Mouse (Mus musculus): Measurements from ENCODE around the gene Med8.
A peak's percentile ranks its signal among the peaks of the same experiment; 100 is the strongest.

Gene Med8

DNA sequence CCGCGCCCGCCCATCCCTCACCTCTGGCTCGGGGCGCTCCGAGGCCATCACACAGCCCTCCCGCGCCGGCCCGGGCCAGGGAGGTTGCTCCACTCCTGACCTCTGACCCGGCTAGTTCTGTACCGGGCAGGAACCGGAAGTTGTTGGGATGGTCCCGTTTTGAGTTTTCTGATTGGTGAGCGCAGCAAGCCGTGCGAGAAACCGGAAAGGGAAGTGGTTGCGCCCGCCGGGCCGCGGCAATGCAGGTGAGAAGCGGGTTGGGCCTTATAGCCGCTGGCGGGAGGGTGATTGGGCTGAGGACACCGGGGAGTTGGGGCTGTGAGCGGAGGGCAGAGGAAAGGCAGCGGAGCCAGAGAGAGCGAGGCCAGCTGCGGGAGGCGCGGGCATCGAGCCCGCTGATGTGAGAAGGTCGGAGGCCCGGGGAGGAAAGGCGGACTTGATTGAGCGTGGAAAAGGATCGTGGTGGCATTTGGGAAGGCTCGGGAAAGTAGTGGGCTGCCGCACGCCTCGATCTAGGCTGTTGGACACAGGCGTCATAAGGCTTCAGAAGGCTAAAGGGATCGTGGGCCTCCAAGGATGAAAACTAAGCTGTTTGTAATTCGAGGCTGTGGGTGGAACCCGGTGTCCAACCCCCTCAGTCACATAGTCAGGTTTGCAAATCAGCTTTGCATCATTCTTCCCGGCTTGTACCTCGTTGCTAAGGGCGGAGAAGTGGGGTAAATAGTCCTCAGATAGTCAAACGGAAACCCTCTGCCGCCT lies at the start of gene Med8, which contains the start of gene Szt2:
TSS of gene Med8 (plus strand) at position 196 of the 759 bp plus-strand sequence.
TSS of gene Szt2 (minus strand) at position 132 of the 759 bp plus-strand sequence.
- peak; percentile 84 to 86 for DNase-seq

DNA sequence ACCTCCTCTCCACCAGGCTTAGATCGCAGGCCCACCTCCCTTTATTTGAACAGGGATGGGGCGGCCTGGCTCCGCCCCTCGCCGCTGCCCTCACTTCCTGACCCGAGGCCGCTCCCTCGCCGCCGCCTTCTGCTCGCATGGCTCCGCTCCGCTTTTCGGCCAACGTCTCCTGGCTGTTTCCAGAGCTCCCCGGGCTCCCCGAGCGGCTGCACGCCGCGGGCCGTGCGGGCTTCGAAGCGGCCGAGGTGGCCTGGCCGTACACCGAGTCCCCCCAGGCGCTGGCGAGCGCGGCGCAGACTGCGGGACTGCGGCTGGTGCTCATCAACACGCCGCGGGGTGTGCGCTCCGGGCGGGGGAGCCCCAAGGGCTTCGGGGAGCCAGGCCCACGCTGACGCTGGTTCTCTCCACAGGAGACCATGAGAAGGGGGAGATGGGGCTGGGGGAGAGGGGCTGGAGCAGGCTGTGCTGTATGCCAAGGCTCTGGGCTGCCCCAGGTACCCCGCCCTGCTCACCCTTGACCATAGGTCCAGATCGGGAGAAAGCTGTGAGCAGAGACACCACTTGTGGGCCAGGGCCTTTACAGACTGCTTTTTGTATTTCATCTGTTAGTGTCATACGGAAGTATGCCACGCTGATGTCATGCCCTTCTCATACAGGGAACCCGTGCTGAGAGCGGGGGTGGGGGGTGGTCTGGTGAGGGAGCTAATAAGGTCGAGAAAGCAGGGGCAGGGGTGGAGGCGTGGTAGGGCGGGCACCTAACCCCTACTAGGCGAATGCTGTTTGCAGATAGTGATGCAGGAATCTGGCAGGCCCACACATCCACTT lies 49.0 kb upstream of the Med8 start:
- DNase-seq = peak; percentile 57 to 75

DNA sequence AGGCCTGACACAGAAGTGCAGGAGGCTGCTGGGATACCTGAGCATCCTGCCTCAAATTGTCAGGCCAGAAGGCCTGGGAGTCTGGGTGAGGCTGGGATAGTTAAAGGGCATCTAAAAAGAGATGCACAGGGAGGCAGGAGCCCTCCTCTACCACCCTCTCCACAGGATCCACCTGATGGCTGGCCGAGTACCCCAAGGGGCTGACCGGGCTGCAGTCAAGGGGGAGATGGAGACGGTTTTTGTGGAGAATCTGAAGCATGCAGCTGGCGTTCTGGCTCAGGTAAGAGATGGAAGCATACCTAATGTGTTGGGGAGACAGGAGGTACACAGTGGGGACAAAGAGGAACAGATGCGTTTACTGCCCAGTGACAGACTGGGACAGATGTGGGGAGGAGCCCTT lies 47.7 kb upstream of the Med8 start:
- DNase-seq = no peak

DNA sequence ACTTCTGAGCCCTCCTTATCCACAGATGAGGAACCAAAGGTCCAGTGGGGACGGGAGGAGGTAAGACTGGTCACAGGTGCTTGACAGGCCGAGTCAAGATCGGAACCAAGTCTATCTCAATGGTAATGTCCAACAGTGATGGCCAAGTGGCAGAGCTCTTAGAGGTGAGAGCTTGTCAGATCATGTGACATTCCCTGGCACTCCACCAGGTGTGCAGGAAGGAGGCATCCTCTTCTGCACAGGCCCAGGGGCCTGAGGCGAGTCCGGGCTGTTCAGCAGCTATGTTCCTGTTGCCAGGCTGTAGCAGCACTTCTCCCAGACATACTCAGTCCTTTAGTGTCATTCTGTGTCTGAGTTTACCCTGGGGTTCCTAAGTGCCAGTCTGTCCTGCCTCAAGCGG lies 46.3 kb upstream of the Med8 start:
- DNase-seq = no peak

DNA sequence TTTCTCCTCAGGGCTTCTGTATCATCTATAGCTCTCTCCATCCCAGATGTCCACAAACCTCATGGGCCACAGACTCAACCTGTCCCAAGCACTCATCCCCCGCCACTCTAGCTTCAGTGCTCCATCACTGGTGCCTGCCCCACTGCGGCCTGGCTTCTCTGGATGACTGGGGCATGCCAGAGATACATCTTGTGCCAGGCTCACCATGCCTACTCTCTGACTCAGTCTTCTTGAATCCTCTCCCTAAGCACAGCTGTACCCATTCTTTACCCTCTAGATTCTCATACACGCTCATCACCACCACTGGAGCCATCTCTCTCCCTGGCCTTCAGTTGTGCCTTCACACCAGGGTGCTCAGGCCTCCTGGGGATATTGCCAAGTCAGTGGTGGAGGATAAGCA lies 45.2 kb upstream of the Med8 start:
- DNase-seq = no peak

DNA sequence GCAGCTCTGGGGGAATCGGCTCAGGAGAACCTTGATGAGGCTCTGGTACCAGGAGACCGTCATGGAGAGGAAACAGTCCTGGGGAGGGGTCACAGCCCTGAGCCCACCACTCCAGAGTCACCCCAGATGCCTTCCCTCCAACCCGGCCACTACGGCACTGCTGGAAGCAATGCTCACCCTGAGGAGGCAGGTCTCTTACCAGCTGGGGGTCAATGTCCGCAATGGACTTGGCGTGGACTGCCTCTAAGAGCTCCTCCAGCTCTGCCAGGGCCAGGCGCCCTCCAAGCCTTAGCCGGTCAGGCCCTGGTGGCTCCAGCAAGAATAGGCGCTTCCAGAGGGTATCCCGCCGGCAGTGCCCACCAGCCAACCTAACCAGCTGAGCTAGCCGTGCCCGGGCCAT lies 44.5 kb upstream of the Med8 start:
- no peak for DNase-seq

DNA sequence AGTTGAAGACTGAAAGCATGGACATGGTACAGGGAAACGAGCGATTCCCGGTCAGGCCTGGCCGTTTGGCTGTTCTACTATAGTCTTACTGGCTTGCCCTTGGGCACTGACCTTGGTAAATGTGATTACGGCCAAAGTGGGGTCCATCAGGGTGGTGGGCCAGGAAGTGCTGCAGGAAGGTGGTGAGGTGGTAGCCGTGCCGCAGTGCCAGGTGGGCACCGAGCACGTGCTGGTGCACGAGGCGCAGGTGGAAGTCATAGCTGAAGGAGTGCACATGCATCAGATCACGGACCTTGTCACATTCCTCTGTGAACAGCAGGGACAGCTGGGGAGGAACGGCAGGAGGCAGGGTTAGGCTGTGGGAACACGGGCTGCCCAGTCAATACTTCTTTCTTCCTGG lies 43.1 kb upstream of the Med8 start:
- no peak for DNase-seq

DNA sequence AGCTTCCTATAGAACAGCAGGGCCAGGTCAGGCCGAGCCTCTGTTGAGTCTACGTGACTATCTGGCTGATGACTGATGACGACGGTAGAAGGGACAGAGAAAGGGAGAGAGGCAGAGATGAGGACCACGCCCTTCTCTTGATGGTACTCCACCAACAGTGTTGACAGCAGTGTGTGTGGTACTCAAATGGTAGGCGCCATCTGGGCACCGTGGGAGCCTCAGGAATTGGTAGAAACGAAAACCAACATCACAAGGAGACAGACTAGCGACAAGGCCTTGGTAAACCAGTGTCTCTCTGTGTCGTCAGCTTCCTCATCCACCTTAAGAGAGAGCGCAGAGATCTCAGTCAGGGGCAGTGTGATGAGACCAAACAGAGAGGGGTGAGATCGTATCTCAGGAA lies 41.6 kb upstream of the Med8 start:
- no peak for DNase-seq

DNA sequence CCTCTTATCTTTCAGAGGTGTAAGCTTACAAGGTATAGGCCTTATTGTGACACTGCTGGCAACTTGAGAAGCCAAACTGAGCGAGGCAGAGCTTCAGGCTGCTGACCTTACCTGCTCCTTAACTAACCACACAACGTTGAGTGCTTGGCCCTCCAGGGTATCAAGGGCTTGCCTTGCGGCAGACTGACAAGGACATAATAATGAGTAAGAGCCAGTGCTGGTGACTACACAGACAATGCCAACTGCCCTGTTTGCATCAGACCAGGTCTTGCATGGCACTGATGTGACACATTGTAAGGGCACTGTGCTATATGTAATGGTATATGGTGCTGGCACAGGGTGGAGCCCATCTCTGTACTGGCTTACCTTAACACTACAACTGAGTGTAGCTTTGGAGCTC lies 40.5 kb upstream of the Med8 start:
- no peak for DNase-seq

DNA sequence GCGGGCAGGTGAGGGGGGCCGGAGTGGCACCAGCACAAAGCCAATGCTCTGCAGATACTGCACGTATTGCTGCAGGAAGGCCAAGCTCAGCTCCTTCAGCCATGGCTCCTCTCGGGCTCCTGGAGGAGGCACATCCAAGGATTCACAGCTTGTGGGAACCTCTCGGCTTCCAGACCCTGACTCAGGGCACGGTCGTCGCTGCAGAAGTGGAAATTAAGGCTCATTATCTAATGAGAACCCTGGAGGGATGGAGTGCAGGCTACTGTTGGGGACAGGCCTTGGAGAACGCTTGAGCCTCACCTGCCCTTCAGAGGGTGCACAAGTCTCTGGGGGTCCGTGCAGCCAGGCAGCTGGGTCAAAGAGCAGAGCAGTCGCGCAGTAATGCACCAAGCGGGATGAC lies 37.3 kb upstream of the Med8 start:
- DNase-seq = no peak

DNA sequence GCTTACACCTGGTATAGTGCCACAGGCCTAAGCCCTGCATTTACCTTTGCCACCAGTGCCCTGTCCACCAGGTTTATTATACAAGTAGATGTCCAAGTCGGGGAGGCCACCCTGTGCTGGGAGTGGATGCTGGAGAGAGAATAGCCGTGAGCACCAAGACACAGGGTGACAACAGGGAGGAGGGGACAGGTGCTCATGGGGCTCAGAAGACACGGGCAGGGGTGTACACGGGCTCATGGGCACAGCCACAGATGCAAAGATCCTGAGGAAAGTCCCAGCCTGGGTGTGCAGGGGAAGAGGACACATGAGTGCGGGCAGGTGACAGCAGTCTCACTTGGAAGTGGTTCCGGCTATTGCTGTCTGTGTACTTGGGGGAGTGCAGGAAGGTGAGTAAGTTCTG lies 33.1 kb upstream of the Med8 start:
- no peak for DNase-seq

DNA sequence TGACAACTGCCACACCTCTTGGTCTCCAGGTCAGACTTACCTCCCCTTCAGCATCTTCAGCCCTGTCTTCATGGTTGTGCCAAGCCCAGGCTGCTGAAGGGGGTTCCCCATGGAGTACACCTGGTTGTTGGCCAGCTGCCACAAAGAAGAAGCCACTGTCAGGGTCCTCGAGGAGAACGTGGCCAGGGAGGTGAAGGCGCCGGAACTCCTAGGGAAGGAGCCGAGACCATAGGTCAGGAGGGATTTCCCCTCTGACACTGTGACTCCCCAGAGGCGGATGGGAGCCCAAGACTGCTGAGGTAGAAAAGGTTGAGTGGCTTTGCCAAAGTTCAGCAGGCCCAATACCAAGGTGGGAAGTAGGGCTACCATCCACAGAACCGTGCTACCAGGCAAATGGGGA lies 25.9 kb upstream of the Med8 start:
- DNase-seq = no peak

DNA sequence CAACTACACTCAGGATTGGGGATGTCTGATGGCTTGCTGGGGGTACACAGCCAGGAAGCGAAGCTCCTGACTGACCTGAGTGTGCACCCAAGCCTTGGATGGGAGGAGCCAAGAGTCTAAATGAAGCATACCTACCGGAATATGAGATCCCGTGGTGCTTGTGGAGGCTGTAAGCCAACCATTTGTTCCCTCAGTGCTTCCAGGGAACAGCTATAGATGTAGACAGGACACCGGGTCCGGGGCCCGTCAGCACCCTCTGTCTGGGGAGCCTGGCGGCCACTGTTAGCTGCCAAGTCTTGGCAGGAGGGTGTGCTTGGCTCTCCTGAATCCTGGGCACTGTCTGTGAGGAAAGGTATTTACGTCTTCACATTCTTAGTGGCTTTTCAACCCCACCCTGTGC lies 21.8 kb upstream of the Med8 start:
- DNase-seq = no peak

DNA sequence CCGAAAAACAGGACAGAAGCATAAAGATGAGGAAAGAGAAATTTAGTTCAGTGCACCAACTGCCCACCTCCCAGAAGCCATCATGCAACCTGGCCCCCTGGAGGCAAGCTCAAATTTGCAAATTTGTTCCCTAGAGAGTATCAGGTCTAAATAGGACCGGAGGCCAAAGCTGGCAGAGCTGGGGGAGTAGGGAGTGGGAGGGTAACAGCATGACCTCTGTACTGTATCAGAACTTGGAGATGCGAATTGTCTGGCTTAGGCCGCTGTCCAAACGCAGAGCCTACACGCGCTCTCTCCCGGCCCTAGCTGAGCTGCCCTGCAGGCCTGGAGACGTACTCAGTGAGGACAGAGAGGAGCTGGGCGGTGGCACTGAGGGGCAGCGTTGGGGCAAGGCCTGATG lies 19.0 kb upstream of the Med8 start:
- no peak for DNase-seq

DNA sequence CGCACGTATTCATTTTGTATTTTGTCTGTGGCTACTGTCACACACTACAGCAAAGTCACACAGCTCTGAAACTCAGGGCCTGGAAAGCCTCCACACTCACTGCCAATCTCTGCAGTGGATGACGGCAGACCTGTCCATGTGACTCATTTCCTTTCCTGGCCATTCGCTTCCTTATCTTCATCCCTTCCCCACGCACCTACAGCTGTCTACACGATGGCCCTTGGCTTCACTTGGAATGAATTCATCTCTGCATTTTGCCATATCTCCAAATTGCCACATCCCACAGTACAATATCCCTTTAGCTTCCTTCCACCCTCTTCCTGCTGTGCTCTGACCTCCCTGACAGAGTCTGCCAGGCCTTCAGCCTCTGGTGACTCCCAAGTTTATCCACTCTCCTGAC lies 14.6 kb upstream of the Med8 start:
- no peak for DNase-seq

DNA sequence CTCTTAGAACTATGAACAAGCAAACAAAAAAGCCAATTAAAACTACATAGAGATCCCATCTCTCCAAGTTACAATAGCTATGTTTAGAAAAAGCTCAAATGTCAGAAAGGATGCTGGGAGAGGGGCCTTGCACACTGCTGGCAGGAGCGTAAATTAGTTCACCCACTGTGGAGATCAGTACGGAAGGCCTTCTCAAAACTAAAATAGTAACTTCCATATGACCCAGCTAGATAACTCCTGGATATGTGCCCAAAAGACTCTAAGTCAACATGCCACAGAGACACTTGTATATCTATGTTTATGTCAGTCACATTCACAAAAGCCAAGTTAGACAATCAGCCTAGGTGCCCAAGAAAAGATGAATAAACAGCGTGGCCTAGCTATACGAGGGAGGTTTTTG lies 13.8 kb upstream of the Med8 start:
- no peak for DNase-seq

DNA sequence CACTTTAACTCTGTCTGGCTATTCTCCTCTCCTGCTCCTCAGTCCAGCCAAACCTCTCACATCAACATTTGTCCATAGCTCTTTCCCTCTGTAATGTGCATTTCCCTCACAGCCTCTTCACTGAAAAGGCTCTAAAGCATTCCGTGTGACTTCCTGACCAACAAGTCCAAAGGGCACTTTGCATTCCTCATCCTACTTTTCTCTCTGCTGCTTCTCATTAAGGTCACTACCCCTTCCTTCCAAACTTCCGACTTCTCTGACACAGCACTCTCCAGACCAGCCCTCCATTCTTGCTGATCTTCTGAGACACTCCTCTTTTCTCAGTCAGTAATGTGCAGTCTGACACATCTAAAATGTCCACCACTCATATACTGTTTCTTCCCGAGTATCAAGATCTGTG lies 12.7 kb upstream of the Med8 start:
- no peak for DNase-seq

DNA sequence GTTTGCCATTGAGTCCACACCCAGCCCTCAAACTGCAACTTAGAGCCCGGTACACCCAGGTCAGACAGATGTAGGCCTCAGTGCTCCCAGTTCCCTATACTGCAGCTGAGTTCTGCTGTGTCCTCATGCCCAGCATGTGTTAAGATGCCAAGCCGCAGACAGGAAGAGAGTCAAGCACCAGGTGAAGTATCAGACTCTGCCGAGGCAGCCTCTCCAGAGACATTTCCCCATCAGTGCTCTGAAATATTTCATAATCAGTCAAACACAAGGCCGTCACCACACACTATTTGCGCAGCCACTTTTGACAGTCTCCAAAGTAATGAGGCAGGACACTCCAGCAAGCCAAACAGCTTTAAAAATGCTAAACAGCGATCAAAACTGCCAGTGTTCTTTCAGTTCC lies 10.7 kb upstream of the Med8 start:
- no peak for DNase-seq

DNA sequence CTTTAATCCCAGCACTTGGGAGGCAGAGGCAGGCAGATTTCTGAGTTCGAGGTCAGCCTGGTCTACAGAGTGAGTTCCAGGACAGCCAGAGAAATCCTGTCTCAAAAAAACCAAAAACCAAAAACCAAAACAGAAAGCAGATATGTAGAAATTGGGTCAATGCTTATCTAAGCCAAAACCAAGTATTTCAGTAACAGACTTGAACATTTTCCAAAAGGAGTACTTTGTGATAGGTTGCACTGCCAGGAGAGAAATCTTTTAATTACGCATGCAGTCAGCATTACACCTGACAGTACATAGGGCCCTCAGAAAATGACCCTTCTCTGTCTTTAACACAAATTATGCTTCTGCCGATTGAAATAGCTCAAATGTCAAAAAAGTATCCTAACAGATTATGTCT lies 7.7 kb upstream of the Med8 start:
- DNase-seq = no peak

DNA sequence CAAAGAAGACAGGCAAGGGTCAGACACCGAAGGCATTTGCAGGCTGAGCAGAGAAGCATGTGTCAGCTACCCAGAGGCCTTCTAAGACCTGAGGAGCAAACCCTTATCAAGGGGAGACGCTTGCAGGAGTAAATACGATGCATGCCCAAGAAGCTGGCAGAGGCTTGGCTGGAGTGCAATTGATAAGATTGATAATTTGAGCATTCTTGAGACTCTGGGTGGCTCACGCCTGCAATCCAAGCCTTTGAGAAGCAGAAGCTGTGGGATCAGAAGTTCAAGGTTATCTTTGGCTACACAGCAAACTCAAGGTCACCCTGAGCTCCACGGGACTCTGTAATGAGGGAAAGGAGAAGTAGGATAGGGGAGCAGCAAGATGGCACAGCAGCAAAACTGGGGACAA lies 7.2 kb upstream of the Med8 start:
- DNase-seq = no peak

DNA sequence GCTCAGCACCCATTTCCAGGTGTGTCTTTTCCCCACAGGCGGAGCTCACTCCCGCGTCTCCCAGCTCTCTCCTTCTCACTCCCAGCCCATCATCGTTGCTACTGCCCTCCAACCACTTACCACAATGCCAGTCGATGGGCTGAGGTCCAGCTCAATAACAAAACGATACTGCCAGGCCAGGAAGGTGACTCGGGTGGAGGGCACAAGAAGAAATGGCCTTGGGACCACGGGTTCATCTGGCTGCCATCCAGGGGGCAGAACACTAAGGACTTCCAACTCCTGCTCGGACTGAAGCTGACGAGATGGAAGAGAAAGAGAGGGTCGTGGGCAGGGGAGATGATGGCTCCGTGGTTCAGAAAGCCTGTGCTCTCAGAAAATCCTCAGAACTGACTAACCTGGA lies 6.4 kb upstream of the Med8 start:
- DNase-seq = no peak

DNA sequence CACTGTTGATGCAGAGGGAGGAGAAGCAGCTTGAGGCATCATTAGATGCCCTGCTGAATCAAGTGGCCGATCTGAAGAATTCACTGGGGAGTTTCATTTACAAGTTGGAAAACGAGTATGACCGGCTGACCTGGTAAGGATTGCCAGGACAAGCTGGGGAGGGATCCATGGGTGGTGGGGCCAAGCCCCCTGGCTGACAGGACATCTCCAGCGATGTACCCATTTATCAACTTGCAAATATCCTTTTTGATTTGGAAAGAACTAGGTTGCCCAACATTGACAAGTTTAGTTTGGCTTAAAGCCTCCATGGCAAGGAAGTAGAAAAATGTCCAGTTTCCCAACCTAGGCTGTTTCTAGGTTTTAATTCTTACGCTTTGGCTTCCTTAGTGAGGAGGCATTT lies 1.7 kb downstream of the Med8 start:
- DNase-seq = no peak

DNA sequence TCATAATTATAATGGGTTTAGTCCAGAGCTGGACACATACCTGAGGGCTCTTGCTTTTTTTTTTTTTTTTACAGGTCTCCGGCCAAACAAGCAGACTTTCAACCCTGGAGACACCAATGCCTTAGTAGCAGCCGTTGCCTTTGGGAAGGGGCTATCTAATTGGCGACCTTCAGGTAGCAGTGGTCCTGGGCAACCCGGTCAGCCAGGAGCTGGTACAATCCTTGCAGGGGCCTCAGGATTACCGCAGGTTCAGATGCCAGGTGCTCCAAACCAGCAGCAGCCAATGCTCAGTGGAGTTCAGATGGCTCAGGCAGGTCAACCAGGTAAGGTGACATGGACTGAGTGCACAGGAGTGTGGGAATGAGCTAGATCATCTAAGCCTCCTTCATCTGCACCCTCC lies 4.4 kb downstream of the Med8 start:
- no peak for DNase-seq

DNA sequence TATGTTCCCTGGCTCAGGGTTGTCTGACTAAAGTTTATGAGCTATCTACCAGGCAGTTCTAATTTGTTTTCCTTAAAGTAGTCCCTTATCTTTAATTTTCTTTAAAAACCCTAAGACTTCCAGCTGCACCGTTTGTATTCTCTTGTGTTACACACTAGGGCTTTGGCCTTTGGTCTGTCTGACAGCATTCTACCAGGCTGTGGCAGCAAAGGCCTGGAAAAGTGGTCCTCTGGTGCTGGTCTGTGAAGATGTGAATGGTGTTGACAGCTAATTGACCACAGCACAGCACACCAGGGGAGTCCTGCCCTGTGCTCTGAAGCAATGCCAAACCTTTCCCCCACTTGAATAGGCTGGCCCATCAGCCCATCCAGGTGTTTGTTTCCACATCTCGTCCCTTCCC lies 6.6 kb downstream of the Med8 start:
- DNase-seq = no peak

DNA sequence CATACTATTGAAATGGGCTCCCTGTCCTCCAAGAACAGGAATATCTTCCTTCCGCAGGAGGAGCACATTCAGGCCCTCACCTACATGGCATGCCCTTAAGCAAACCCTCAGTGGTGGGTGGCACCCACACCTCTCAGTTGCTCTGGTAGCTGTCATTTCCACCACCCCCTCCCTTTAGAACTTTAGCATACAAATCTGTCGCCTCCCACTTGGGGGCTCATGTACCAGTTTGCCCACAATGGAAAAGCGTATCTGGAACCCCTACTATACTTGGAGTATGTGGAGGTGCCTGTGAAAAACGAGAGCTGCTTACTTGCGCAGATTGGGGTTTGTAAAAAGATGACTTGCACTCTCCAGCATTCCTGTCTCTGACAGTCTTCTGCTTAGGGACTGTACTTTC lies 7.2 kb downstream of the Med8 start:
- DNase-seq = no peak

Data from spleen, adult 18-20 months (tissue).